Mouse (Mus musculus) gastrocnemius, adult 18-20 months (tissue): ENCODE measurements around the gene Tmem129. TPM values are rescaled to one million over a fixed set of nuclear protein-coding genes. Genes with fewer than 3 reads are reported as not detected.

Source experiments
- total RNA-seq, 2 experiments: library from RNA; stranded (reverse); gene quantifications; 2 replicates each; pipeline ENCODE4 v1.2.3; 2021

The Tmem129 gene
- total RNA-seq, 2 experiments from 2014 or later: 8.4 TPM

Other genes with a start within 250 kb of the Tmem129 start
- not detected for gene Nkx1-1, start 224.4 kb downstream of the Tmem129 start, total RNA-seq
- gene Fam53a, start 28.8 kb downstream of the Tmem129 start, total RNA-seq: 10 to 100 TPM; 57.4 to 66.2 TPM
- gene Gm9903, start 28.5 kb downstream of the Tmem129 start, total RNA-seq: under 1 TPM; 0.34 to 0.38 TPM
- gene Slbp, start 5.8 kb downstream of the Tmem129 start, total RNA-seq: 1 to 10 TPM; 5.7 to 8.1 TPM
- gene Tacc3, start 288 bp downstream of the Tmem129 start, total RNA-seq: 1 to 10 TPM; 1.3 to 1.7 TPM
- gene Fgfr3, start 63.3 kb upstream of the Tmem129 start, total RNA-seq: 1 to 10 TPM; 3.5 to 5.7 TPM
- gene Letm1, start 124.4 kb upstream of the Tmem129 start, total RNA-seq: 10 to 100 TPM; 71.4 to 74.5 TPM
- gene Nsd2, start 162.3 kb upstream of the Tmem129 start, total RNA-seq: 10 to 100 TPM in 1 of 2 experiments, 1 to 10 TPM in 1; 8.4 to 11.2 TPM